Mouse (Mus musculus): ENCODE results near the gene Gna13. TPM values are rescaled to one million over a fixed set of nuclear protein-coding genes. Genes with fewer than 3 reads are reported as not detected.

Gene Gna13
- total RNA-seq, 1 experiment = 34.8 TPM

DNA sequence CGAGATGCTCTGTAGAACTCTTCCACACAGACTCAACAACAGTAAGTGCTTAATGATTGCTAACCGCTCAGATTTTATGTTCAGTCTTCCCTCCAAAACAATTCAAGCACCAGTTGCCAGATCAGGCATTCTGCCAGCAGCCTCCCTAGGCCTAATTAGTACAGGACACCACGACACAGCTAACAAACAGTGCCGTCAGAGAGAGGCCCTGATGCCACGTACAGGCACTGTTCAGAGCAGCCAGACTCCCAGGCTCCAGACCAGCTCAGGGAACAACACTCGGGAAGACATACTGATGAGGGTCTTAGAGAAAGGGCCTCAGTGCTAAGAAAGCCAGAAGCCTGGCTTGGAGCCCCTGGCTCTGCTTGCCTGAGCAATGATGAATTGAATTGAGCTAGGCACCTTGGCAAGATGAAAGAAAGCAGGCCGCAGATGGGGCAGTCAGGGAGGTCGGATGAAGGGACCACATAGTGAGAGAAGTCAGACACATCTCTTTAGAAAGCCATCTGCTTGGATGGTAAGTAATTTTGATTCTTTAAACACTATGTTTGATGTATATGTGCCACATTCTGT, 42.2 kb upstream of the Gna13 start:
- Histone ChIP-seq H3K27ac (ENCODE audit: insufficient read depth, low read depth, low read length, poor library complexity, severe bottlenecking) (no peak overlapping the region), H3K9me3 (ENCODE audit: control insufficient read depth, insufficient read depth, low read depth, low read length) (no peaks in the 10 kb centered on the region), H3K9ac (ENCODE audit: insufficient read depth, low read depth, low read length, poor library complexity, severe bottlenecking) (no peak overlapping the region), H3K36me3 (ENCODE audit: control insufficient read depth, insufficient read depth, low read length, poor library complexity, severe bottlenecking) (no peaks in the 10 kb centered on the region), H3K4me3 (ENCODE audit: insufficient read depth in 1 of 2, low read depth in 1 of 2, low read length in 2 of 2, poor library complexity in 1 of 2, severe bottlenecking in 1 of 2) (no peak overlapping the region), H3K4me1 (ENCODE audit: control insufficient read depth in 2 of 2, insufficient read depth in 2 of 2, low read length in 2 of 2, poor library complexity in 1 of 2) (no peaks in the 10 kb centered on the region)
- no peak for DNase-seq (ENCODE audit: low read depth, low spot score)
- in situ Hi-C loops (cut with MboI; ENCODE audit: low sequenced_read_pairs in 2 of 2, unreplicated experiment in 2 of 2) = loop anchor here in 1 of 2 experiments (10.0 kb wide), 1 partner anchor 114 kb away; no protein-coding TSS in a partner anchor
- TF ChIP-seq CHD2 (IDR thresholded peaks at IDR 0.05; ENCODE audit: low read depth, low read length) (no peak), MAFK (IDR thresholded peaks at IDR 0.05; ENCODE audit: insufficient read depth, low read depth, low read length) (no peak), ZC3H11A (IDR thresholded peaks at IDR 0.05; ENCODE audit: borderline replicate concordance, low read depth, low read length) (no peak), HCFC1 (IDR thresholded peaks at IDR 0.05; ENCODE audit: borderline replicate concordance, insufficient read depth, low read length) (no peak), ZNF384 (IDR thresholded peaks at IDR 0.05; ENCODE audit: low read depth, low read length) (no peak)

DNA sequence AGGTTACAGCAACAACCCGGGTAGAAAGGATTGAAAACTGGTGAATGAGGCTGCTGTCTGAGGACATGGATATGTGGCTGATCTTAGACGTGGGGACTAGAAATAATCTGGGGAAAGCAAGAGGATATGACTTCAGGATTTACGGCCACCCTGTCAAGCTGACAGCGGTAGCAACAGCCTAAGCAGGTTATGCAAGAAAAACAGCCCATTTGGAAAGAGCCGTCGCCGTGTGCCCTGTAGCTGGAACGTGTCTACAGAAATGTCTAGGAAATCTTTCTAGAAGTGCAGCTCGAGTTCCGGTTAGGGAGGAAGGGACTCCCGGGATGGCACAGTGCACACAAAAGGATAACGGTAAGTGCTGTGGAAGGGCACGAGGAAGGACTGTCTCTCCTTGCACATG, 36.4 kb upstream of the Gna13 start:
- in situ Hi-C loops (cut with MboI; ENCODE audit: low sequenced_read_pairs in 2 of 2, unreplicated experiment in 2 of 2) = loop anchor here in 1 of 2 experiments (10.0 kb wide), 1 partner anchor 109 kb away; no protein-coding TSS in a partner anchor

DNA sequence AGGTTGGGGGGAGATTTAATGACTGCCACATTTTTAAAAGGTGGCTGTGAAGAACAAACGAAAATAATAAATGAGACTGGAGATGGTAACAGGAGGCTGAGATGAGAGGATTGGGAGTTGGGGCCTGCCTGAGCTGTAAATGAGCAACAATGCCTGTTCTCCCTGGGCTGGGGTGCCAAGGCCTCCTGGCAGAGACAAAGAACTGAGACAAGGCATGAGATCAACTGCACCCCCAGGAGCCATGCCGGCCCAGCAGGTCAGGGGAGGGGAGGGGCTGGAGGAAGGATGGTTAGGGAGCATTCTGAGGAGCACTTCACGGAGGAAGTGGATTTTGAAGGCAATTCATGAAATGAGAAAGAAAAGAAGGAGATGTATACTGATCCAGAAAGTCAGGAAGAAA, 35.2 kb upstream of the Gna13 start:
- Histone ChIP-seq H3K9me3 (ENCODE audit: control insufficient read depth, insufficient read depth, low read depth, low read length) (no peaks in the 10 kb centered on the region), H3K36me3 (ENCODE audit: control insufficient read depth, insufficient read depth, low read length, poor library complexity, severe bottlenecking) (no peaks in the 10 kb centered on the region), H3K27ac (ENCODE audit: insufficient read depth, low read depth, low read length, poor library complexity, severe bottlenecking) (no peak overlapping the region), H3K4me1 (ENCODE audit: control insufficient read depth in 2 of 2, insufficient read depth in 2 of 2, low read length in 2 of 2, poor library complexity in 1 of 2) (peaks cover 0 to 2% of the 10 kb centered on the region in 2 experiments; a peak in 1 of 4 replicates), H3K4me3 (ENCODE audit: insufficient read depth in 1 of 2, low read depth in 1 of 2, low read length in 2 of 2, poor library complexity in 1 of 2, severe bottlenecking in 1 of 2) (no peak overlapping the region), H3K9ac (ENCODE audit: insufficient read depth, low read depth, low read length, poor library complexity, severe bottlenecking) (no peak overlapping the region)
- TF ChIP-seq ZNF384 (IDR thresholded peaks at IDR 0.05; ENCODE audit: low read depth, low read length) (no peak), CHD2 (IDR thresholded peaks at IDR 0.05; ENCODE audit: low read depth, low read length) (no peak), HCFC1 (IDR thresholded peaks at IDR 0.05; ENCODE audit: borderline replicate concordance, insufficient read depth, low read length) (no peak), MAFK (IDR thresholded peaks at IDR 0.05; ENCODE audit: insufficient read depth, low read depth, low read length) (no peak), ZC3H11A (IDR thresholded peaks at IDR 0.05; ENCODE audit: borderline replicate concordance, low read depth, low read length) (no peak)
- in situ Hi-C loops (cut with MboI; ENCODE audit: low sequenced_read_pairs in 2 of 2, unreplicated experiment in 2 of 2) = loop anchor here in 1 of 2 experiments (10.0 kb wide), 1 partner anchor 107 kb away; no protein-coding TSS in a partner anchor
- DNase-seq (ENCODE audit: low read depth, low spot score) = no peak

More for the DNA sequence above, 36.4 kb upstream of the Gna13 start:
- DNase-seq (ENCODE audit: low read depth, low spot score) = no peak
- Histone ChIP-seq H3K4me1 (ENCODE audit: control insufficient read depth in 2 of 2, insufficient read depth in 2 of 2, low read length in 2 of 2, poor library complexity in 1 of 2) (no peaks in the 10 kb centered on the region), H3K4me3 (ENCODE audit: insufficient read depth in 1 of 2, low read depth in 1 of 2, low read length in 2 of 2, poor library complexity in 1 of 2, severe bottlenecking in 1 of 2) (no peak overlapping the region), H3K36me3 (ENCODE audit: control insufficient read depth, insufficient read depth, low read length, poor library complexity, severe bottlenecking) (no peaks in the 10 kb centered on the region), H3K9me3 (ENCODE audit: control insufficient read depth, insufficient read depth, low read depth, low read length) (no peaks in the 10 kb centered on the region), H3K9ac (ENCODE audit: insufficient read depth, low read depth, low read length, poor library complexity, severe bottlenecking) (no peak overlapping the region), H3K27ac (ENCODE audit: insufficient read depth, low read depth, low read length, poor library complexity, severe bottlenecking) (no peak overlapping the region)
- TF ChIP-seq CHD2 (IDR thresholded peaks at IDR 0.05; ENCODE audit: low read depth, low read length) = no peak
- no peak for TF ChIP-seq MAFK (IDR thresholded peaks at IDR 0.05; ENCODE audit: insufficient read depth, low read depth, low read length)

DNA sequence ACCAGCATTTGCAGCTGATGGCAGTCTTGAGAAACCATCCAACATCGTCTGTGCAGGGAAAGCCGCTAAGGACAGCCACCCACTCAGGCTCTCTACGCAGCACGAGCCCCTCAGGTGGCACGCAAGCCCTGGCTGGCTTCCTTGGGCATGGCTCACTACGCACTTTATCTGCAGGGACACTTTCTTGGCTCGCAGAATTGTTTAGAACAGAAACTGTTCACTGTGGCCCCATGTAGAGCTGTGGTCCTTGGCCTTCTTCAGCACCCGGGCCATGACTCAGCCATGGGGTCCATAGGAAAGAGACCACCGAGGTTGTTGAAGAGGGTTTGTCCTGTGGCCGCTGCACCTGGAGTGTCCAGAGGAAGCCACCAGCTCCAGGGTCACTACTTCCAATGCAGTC, 34.7 kb upstream of the Gna13 start:
- Histone ChIP-seq H3K4me1 (ENCODE audit: control insufficient read depth in 2 of 2, insufficient read depth in 2 of 2, low read length in 2 of 2, poor library complexity in 1 of 2) (peaks cover 0 to 2% of the 10 kb centered on the region in 2 experiments; a peak in 1 of 4 replicates), H3K9ac (ENCODE audit: insufficient read depth, low read depth, low read length, poor library complexity, severe bottlenecking) (no peak overlapping the region), H3K9me3 (ENCODE audit: control insufficient read depth, insufficient read depth, low read depth, low read length) (no peaks in the 10 kb centered on the region), H3K27ac (ENCODE audit: insufficient read depth, low read depth, low read length, poor library complexity, severe bottlenecking) (no peak overlapping the region), H3K4me3 (ENCODE audit: insufficient read depth in 1 of 2, low read depth in 1 of 2, low read length in 2 of 2, poor library complexity in 1 of 2, severe bottlenecking in 1 of 2) (no peak overlapping the region), H3K36me3 (ENCODE audit: control insufficient read depth, insufficient read depth, low read length, poor library complexity, severe bottlenecking) (no peaks in the 10 kb centered on the region)
- TF ChIP-seq HCFC1 (IDR thresholded peaks at IDR 0.05; ENCODE audit: borderline replicate concordance, insufficient read depth, low read length) (no peak), ZNF384 (IDR thresholded peaks at IDR 0.05; ENCODE audit: low read depth, low read length) (no peak), CHD2 (IDR thresholded peaks at IDR 0.05; ENCODE audit: low read depth, low read length) (no peak)
- no peak for DNase-seq (ENCODE audit: low read depth, low spot score)
- in situ Hi-C loops (cut with MboI; ENCODE audit: low sequenced_read_pairs in 2 of 2, unreplicated experiment in 2 of 2) = loop anchor here in 1 of 2 experiments (10.0 kb wide), 1 partner anchor 107 kb away; no protein-coding TSS in a partner anchor

DNA sequence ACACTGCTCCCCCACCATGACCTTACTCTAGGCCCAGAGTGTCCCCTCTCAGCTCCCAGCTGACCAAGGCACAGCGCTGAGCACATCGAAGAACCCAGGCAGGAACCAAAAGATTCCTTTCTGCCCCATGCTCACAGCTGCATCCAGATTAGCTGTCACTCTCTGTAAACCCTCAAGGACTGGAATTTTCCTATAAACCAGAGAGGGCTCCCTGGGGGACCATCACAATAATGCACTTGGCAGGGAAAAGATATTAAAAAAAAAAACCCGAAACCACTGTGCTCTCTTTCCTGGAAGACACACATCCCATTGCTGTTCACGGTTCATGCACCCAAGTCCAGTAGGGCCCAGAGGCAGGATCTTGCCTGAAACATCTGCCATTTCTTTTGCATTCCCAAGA, 33.3 kb upstream of the Gna13 start:
- DNase-seq (ENCODE audit: low read depth, low spot score) = no peak
- H3K36me3 ChIP-seq (ENCODE audit: control insufficient read depth, insufficient read depth, low read length, poor library complexity, severe bottlenecking) = no peaks in the 10 kb centered on the region
- no peak overlapping the region for H3K27ac ChIP-seq (ENCODE audit: insufficient read depth, low read depth, low read length, poor library complexity, severe bottlenecking)
- TF ChIP-seq MAFK (IDR thresholded peaks at IDR 0.05; ENCODE audit: insufficient read depth, low read depth, low read length) (no peak), ZNF384 (IDR thresholded peaks at IDR 0.05; ENCODE audit: low read depth, low read length) (no peak), ZC3H11A (IDR thresholded peaks at IDR 0.05; ENCODE audit: borderline replicate concordance, low read depth, low read length) (no peak), CHD2 (IDR thresholded peaks at IDR 0.05; ENCODE audit: low read depth, low read length) (no peak), HCFC1 (IDR thresholded peaks at IDR 0.05; ENCODE audit: borderline replicate concordance, insufficient read depth, low read length) (no peak)
- no peaks in the 10 kb centered on the region for H3K9me3 ChIP-seq (ENCODE audit: control insufficient read depth, insufficient read depth, low read depth, low read length)
- no peak overlapping the region for H3K4me3 ChIP-seq (ENCODE audit: insufficient read depth in 1 of 2, low read depth in 1 of 2, low read length in 2 of 2, poor library complexity in 1 of 2, severe bottlenecking in 1 of 2)
- no peak overlapping the region for H3K9ac ChIP-seq (ENCODE audit: insufficient read depth, low read depth, low read length, poor library complexity, severe bottlenecking)
- H3K4me1 ChIP-seq (ENCODE audit: control insufficient read depth in 2 of 2, insufficient read depth in 2 of 2, low read length in 2 of 2, poor library complexity in 1 of 2) = peaks cover 0 to 2% of the 10 kb centered on the region in 2 experiments; a peak in 1 of 4 replicates
- in situ Hi-C loops (cut with MboI; ENCODE audit: low sequenced_read_pairs in 2 of 2, unreplicated experiment in 2 of 2) = loop anchor here in 1 of 2 experiments (10.0 kb wide), 1 partner anchor 105 kb away; no protein-coding TSS in a partner anchor

Data from ES-E14 (cell line).